Mouse (Mus musculus): ENCODE data around the gene Pabpn1.

- TF ChIP-seq CTCF (IDR thresholded peaks at IDR 0.05; ENCODE audit: low read depth, low read length) (no peak), GATA1 (IDR thresholded peaks at IDR 0.05; ENCODE audit: borderline replicate concordance, low read length) (no peak), POLR2AphosphoS5 (IDR thresholded peaks at IDR 0.05; ENCODE audit: insufficient replicate concordance, low read depth, low read length) (no peak), TAL1 (conservative IDR thresholded peaks at IDR 0.05; ENCODE audit: low read depth, low read length) (no peak), GATA2 (IDR thresholded peaks at IDR 0.05; ENCODE audit: borderline replicate concordance, low read depth, low read length) (no peak)
Observed at GRCm38 (mm10) chr14:54874165-54874564, 18.1 kb upstream of the Pabpn1 start.
